Comparison of ENCODE assay signal across 19 mouse cellular contexts in genomic region chr1:77279566-77279965, GRCm38 (mm10).
DNase-seq lines count a peak whose midpoint lies in the region; ATAC-seq lines count a peak whose summit lies in the region.
"Had no signal": no experiment of that assay in that cellular context is flagged by ENCODE, and none has a peak within 500 bp of the region (broad histone marks: within the 10 kb centered on the region; RNA-seq: fewer than 3 reads in every experiment).

No protein-coding gene starts in this region.

- no peak overlapping the region for H3K4me3 ChIP-seq in kidney, embryonic 14.5 days (ENCODE audit: low read length)
- H3K4me3 ChIP-seq in hindbrain, embryonic 10.5 days, result no peak overlapping the region
- H3K4me3 ChIP-seq: heart, embryonic 15.5 days; liver, embryonic 15.5 days had no signal

- ATAC-seq in kidney, embryonic 14.5 days (ENCODE audit: low FRiP score, low TSS enrichment), result no peak
- peak; percentile 51; the same call in 1 of the 2 replicates for ATAC-seq in common myeloid progenitor, adult 5-6 weeks (replicated peaks; ENCODE audit: low read depth, poor library complexity, severe bottlenecking)
- ATAC-seq in megakaryocyte progenitor cell, adult 5-6 weeks (replicated peaks; ENCODE audit: poor library complexity), result peak; percentile 77
- ATAC-seq: forebrain, embryonic 14.5 days; hindbrain, embryonic 16.5 days had no signal

- WGBS in kidney, embryonic 14.5 days, result 40% methylated on average over 7 of the region's 7 CpGs
- 76% methylated on average over 7 of the region's 7 CpGs for WGBS in hindbrain, embryonic 10.5 days

- no peaks in the 10 kb centered on the region for H3K4me1 ChIP-seq in kidney, embryonic 14.5 days (ENCODE audit: control insufficient read depth, insufficient read depth, low read length)
- H3K4me1 ChIP-seq in hindbrain, embryonic 10.5 days (replicated peaks), result no peaks in the 10 kb centered on the region
- H3K4me1 ChIP-seq: heart, embryonic 15.5 days had no signal

- no peak overlapping the region for H3K4me2 ChIP-seq in kidney, embryonic 14.5 days (replicated peaks; ENCODE audit: low read depth, low read length)
- H3K4me2 ChIP-seq: heart, embryonic 15.5 days; liver, embryonic 15.5 days had no signal

- H3K27me3 ChIP-seq in kidney, embryonic 14.5 days (ENCODE audit: control insufficient read depth, insufficient read depth, low read length), result no peaks in the 10 kb centered on the region
- no peaks in the 10 kb centered on the region for H3K27me3 ChIP-seq in hindbrain, embryonic 10.5 days (ENCODE audit: insufficient read depth, poor library complexity, severe bottlenecking)
- H3K27me3 ChIP-seq: heart, embryonic 15.5 days; liver, embryonic 15.5 days had no signal

- peak; percentile 45 for DNase-seq in adrenal gland, postnatal 14 days
- DNase-seq in adrenal gland, postnatal 4 days (ENCODE audit: low spot score in 2 of 2), result no peak
- DNase-seq in kidney, postnatal 36 days, result peak; percentile 5 to 12
- DNase-seq in hindbrain, embryonic 10.5 days (ENCODE audit: low spot score), result no peak
- no peak for DNase-seq in layer of hippocampus, adult 18-20 months (ENCODE audit: low spot score in 2 of 2)
- DNase-seq: cerebellum, adult 2 months; gastrocnemius, postnatal 14 days; heart, postnatal 4 days; lung, postnatal 10 days; retina, postnatal 1 day; thymus, postnatal 14 days had no signal

- no peak overlapping the region for H3K9ac ChIP-seq in kidney, embryonic 14.5 days (ENCODE audit: low read depth, low read length)
- H3K9ac ChIP-seq: heart, embryonic 15.5 days; liver, embryonic 15.5 days had no signal

- no peaks in the 10 kb centered on the region for H3K36me3 ChIP-seq in kidney, embryonic 14.5 days (ENCODE audit: control insufficient read depth, insufficient read depth, low read length)
- H3K36me3 ChIP-seq in hindbrain, embryonic 10.5 days, result no peaks in the 10 kb centered on the region
- H3K36me3 ChIP-seq: heart, embryonic 15.5 days; liver, embryonic 15.5 days had no signal

- no peak overlapping the region for H3K27ac ChIP-seq in kidney, embryonic 14.5 days (ENCODE audit: low read depth, low read length)
- no peak overlapping the region for H3K27ac ChIP-seq in hindbrain, embryonic 10.5 days
- H3K27ac ChIP-seq: heart, embryonic 15.5 days; kidney, postnatal 0 days had no signal

- no peaks in the 10 kb centered on the region for H3K9me3 ChIP-seq in kidney, embryonic 14.5 days (ENCODE audit: control insufficient read depth, low read length)
- H3K9me3 ChIP-seq in hindbrain, embryonic 10.5 days, result no peaks in the 10 kb centered on the region
- H3K9me3 ChIP-seq: heart, embryonic 15.5 days; liver, embryonic 15.5 days had no signal

Comparison
In these comparisons a context has a peak if more than half of its experiments do, and no peak if none do; other contexts are left out.
1. DNase-seq: peak in adrenal gland, postnatal 14 days (single experiment) and kidney, postnatal 36 days (2 of 2); none in adrenal gland, postnatal 4 days (0 of 2), hindbrain, embryonic 10.5 days (single experiment) and layer of hippocampus, adult 18-20 months (0 of 2).